Mouse (Mus musculus) neural tube, embryonic 10.5 days (tissue): ENCODE measurements around the gene Obox3.
"Not testable (repeated sequence)": the region's sequence is repeated elsewhere in the genome, so short reads cannot be mapped to it uniquely, and the experiment has no call there.

Experiments
- DNase-seq: peaks from one replicate; pipeline ENCODE4 v3.0.0-alpha.2; 2017; ENCODE audit warnings: low spot score; ENCODE audit errors: extremely low spot score

Obox3 gene

GRCm38 (mm10) chr7:15639802-15640201 lies at the start of gene Obox3:
Gene Obox3, minus strand, starts transcription at chr7:15639902.
- not testable (repeated sequence) for DNase-seq

GRCm38 (mm10) chr7:15509411-15509810 lies 130.3 kb downstream of the Obox3 start:
- DNase-seq = not testable (repeated sequence)
